Mouse (Mus musculus) bone marrow, adult 2 months (tissue): ENCODE measurements around the gene Dysf. TPM values are rescaled to one million over a fixed set of nuclear protein-coding genes. Genes with fewer than 3 reads are reported as not detected.
A peak's percentile ranks its signal among the peaks of the same experiment; 100 is the strongest.
"Not testable (repeated sequence)": the region's sequence is repeated elsewhere in the genome, so short reads cannot be mapped to it uniquely, and the experiment has no call there.

Source experiments
- H3K27ac ChIP-seq: fragments of 200-500 bp; 2 replicates; pipeline ENCODE4 v1.5.1; 2012; ENCODE audit warnings: low read depth, mild to moderate bottlenecking, control low read depth, inconsistent platforms, low read length; ENCODE audit not compliant: control insufficient read depth, poor library complexity, insufficient read depth
- H3K4me1 ChIP-seq: fragments of 200-500 bp; 2 replicates; pipeline ENCODE4 v1.6.1; 2011; ENCODE audit warnings: low read length; ENCODE audit not compliant: control insufficient read depth, insufficient read depth
- H3K4me3 ChIP-seq: fragments of 200-500 bp; replicated peaks from 2 replicates; pipeline ENCODE3; 2011; ENCODE audit warnings: mild to moderate bottlenecking, low read depth, low read length, control low read depth; ENCODE audit not compliant: control insufficient read depth
- CTCF ChIP-seq: fragments of 200-500 bp; IDR thresholded peaks from 2 replicates; pipeline ENCODE4 v1.5.1; 2011; ENCODE audit warnings: low read length, control low read depth; ENCODE audit not compliant: control insufficient read depth, insufficient read depth
- POLR2A ChIP-seq: fragments of 200-500 bp; IDR thresholded peaks from 2 replicates; pipeline ENCODE4 v1.6.1; 2011; ENCODE audit warnings: low read depth, mild to moderate bottlenecking, control low read depth, low read length, borderline replicate concordance; ENCODE audit not compliant: control insufficient read depth
- WGBS: fragments of 180-500 bp; shearing (Covaris S2); methylation state at CpG from one replicate; pipeline ENCODE4 v1.1.7; 2018; 5-methylcytosine and 5-hydroxymethylcytosine counted together
- polyA plus RNA-seq: library from polyadenylated mRNA; stranded (reverse); fragments of >200 nt; gene quantifications from 2 replicates; pipeline ENCODE4 v1.2.4, GENCODE M21; 2011; ENCODE audit warnings: low replicate concordance; ENCODE audit not compliant: missing spikeins, insufficient read depth, insufficient read length

The Dysf gene
- polyA plus RNA-seq, 1 experiment, result 8.9 TPM

- whole genome bisulfite sequencing, result 80% methylated on average over 7 of the region's 7 CpGs
- Histone ChIP-seq H3K4me1 (no peaks in the 10 kb centered on the region; the same call in 1 of the 2 replicates), H3K27ac (no peak overlapping the region), H3K4me3 (no peak overlapping the region)
- TF ChIP-seq CTCF (no peak), POLR2A (no peak)
Measured at GRCm38 (mm10) chr6:84016851-84017250, 8.5 kb downstream of the Dysf start.

- Histone ChIP-seq H3K4me3 (no peak overlapping the region), H3K27ac (no peak overlapping the region), H3K4me1 (no peaks in the 10 kb centered on the region; the same call in 1 of the 2 replicates)
- TF ChIP-seq POLR2A (no peak), CTCF (0 out of 2 replicates have a peak, but pooled peaks have one; percentile 8)
- 30% methylated on average over 3 of the region's 3 CpGs for WGBS
Measured at GRCm38 (mm10) chr6:84017392-84017791, 9.0 kb downstream of the Dysf start.

GRCm38 (mm10) chr6:84018906-84019550 is 10.6 kb downstream of the Dysf start:
- H3K4me1 ChIP-seq, result no peaks in the 10 kb centered on the region; the same call in 1 of the 2 replicates
- TF ChIP-seq POLR2A (no peak), CTCF (no peak)
- H3K4me3 ChIP-seq, result no peak overlapping the region
- no peak overlapping the region for H3K27ac ChIP-seq
- WGBS, result 8% methylated on average over 28 of the region's 28 CpGs

GRCm38 (mm10) chr6:84020002-84020401 is 11.6 kb downstream of the Dysf start:
- Histone ChIP-seq H3K27ac (no peak overlapping the region), H3K4me3 (no peak overlapping the region), H3K4me1 (no peaks in the 10 kb centered on the region; the same call in 1 of the 2 replicates)
- TF ChIP-seq POLR2A (no peak), CTCF (no peak)
- WGBS, result 8% methylated on average over 4 of the region's 4 CpGs

GRCm38 (mm10) chr6:84021990-84022389 is 13.6 kb downstream of the Dysf start:
- TF ChIP-seq CTCF (no peak), POLR2A (no peak)
- Histone ChIP-seq H3K4me1 (no peaks in the 10 kb centered on the region; the same call in 1 of the 2 replicates), H3K4me3 (no peak overlapping the region), H3K27ac (no peak overlapping the region)
- 82% methylated on average over 3 of the region's 3 CpGs for WGBS

GRCm38 (mm10) chr6:84025636-84026035 is 17.2 kb downstream of the Dysf start:
- no peak overlapping the region for H3K4me3 ChIP-seq
- H3K4me1 ChIP-seq, result no peaks in the 10 kb centered on the region
- TF ChIP-seq CTCF (no peak), POLR2A (no peak)
- H3K27ac ChIP-seq, result no peak overlapping the region
- 79% methylated on average over 3 of the region's 3 CpGs for WGBS

GRCm38 (mm10) chr6:84028791-84029190 is 20.4 kb downstream of the Dysf start:
- no peak for TF ChIP-seq CTCF
- no peak for TF ChIP-seq POLR2A
- no peak overlapping the region for H3K4me3 ChIP-seq

GRCm38 (mm10) chr6:84029775-84030174 is 21.4 kb downstream of the Dysf start:
- H3K4me1 ChIP-seq, result no peaks in the 10 kb centered on the region
- H3K27ac ChIP-seq, result no peak overlapping the region
- no peak overlapping the region for H3K4me3 ChIP-seq
- 85% methylated on average over 7 of the region's 7 CpGs for WGBS
- no peak for TF ChIP-seq POLR2A
- no peak for TF ChIP-seq CTCF

More at GRCm38 (mm10) chr6:84028791-84029190, 20.4 kb downstream of the Dysf start:
- H3K4me1 ChIP-seq, result no peaks in the 10 kb centered on the region
- no peak overlapping the region for H3K27ac ChIP-seq

GRCm38 (mm10) chr6:84032516-84032915 is 24.1 kb downstream of the Dysf start:
- not testable (repeated sequence) for H3K4me1 ChIP-seq, H3K27ac ChIP-seq, H3K4me3 ChIP-seq
- WGBS, result 31% methylated on average over 5 of the region's 5 CpGs
